30 mouse cellular contexts compared by ENCODE assay signal in the genomic region with DNA sequence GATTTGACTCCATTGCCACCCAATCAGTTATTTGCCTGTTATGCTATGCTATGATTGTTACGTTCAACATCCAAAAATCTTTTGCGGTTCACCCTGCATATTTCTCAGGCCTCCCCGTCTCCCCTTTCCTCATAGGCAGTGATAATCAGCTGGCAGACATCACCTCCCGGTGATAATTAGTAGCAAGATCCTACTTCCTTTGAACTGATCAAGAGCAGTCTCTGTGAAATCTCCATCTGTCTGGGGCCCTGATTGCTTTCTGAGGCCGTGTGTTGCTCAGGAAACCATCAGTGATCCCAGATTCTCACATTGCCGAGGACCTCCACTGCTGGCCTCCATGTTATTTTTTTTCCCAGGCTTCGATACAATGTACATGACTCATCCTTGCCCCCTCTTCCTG. TPM values are rescaled to one million over a fixed set of nuclear protein-coding genes. Genes with fewer than 3 reads are reported as not detected.
DNase-seq lines count a peak whose midpoint lies in the region; ATAC-seq and TF ChIP-seq lines count a peak whose summit lies in the region.
"Had no signal": no experiment of that assay in that cellular context is flagged by ENCODE, and none has a peak within 500 bp of the region (broad histone marks: within the 10 kb centered on the region; RNA-seq: fewer than 3 reads in every experiment).

No protein-coding gene starts in this region.

- H3K27me3 ChIP-seq in cerebellum, adult 2 months (ENCODE audit: control insufficient read depth, insufficient read depth, low read length): no peaks in the 10 kb centered on the region
- H3K27me3 ChIP-seq: embryonic facial prominence, embryonic 13.5 days; forebrain, embryonic 12.5 days; heart, embryonic 12.5 days; hindbrain, embryonic 15.5 days; limb, embryonic 12.5 days; liver, embryonic 15.5 days; stomach, embryonic 15.5 days had no signal

- H3K27ac ChIP-seq in cerebellum, adult 2 months (ENCODE audit: insufficient read depth, low read length): peak overlapping the region; percentile 2; the same call in 1 of the 2 replicates
- H3K27ac ChIP-seq: embryonic facial prominence, embryonic 13.5 days; forebrain, embryonic 12.5 days; heart, adult 2 months; hindbrain, embryonic 15.5 days; limb, embryonic 12.5 days; liver, embryonic 15.5 days; stomach, embryonic 15.5 days had no signal

- TF ChIP-seq CTCF in brain, embryonic 14.5 days (IDR thresholded peaks at IDR 0.05; ENCODE audit: borderline replicate concordance, extremely low read depth, insufficient read depth, insufficient read length): no peak
- TF ChIP-seq CTCF in cerebellum, adult 2 months (IDR thresholded peaks at IDR 0.05; ENCODE audit: borderline replicate concordance, insufficient read depth, low read depth, low read length): no peak

- peak; percentile 54 for DNase-seq in heart, adult 11 months
- DNase-seq in heart, adult 18-20 months: no peak
- peak; percentile 49 for DNase-seq in brain, embryonic 14.5 days (ENCODE audit: low read depth)
- peak; percentile 36 to 71 for DNase-seq in cerebellum, adult 2 months
- DNase-seq in cerebellum, postnatal 14 days: peak; percentile 52 to 67
- no peak for DNase-seq in layer of hippocampus, postnatal 25 days (ENCODE audit: extremely low spot score in 1 of 2, low spot score in 1 of 2)
- no peak for DNase-seq in layer of hippocampus, adult 11-12 months (ENCODE audit: low spot score)
- DNase-seq: adrenal gland, postnatal 25 days; embryo, embryonic 11 days; gastrocnemius, postnatal 25 days; heart, adult 2 months; heart, postnatal 4 days; kidney, adult 2 months; kidney, postnatal 36 days; lung, embryonic 14.5 days; lung, postnatal 14 days; midbrain, embryonic 14.5 days; right cerebral cortex, postnatal 25 days had no signal

- no peak for ATAC-seq in frontal cortex, adult (ENCODE audit: low TSS enrichment)
- ATAC-seq: Patski had no signal

- peaks cover 21% of the 10 kb centered on the region for H3K4me1 ChIP-seq in cerebellum, adult 2 months (ENCODE audit: control insufficient read depth, insufficient read depth, low read length)
- H3K4me1 ChIP-seq: embryonic facial prominence, embryonic 13.5 days; forebrain, embryonic 12.5 days; hindbrain, embryonic 15.5 days; limb, embryonic 12.5 days; liver, embryonic 15.5 days; stomach, embryonic 15.5 days had no signal

- WGBS in cerebellum, adult 2 months: 15% methylated on average over 7 of the region's 7 CpGs

- no peak for TF ChIP-seq POLR2A in brain, embryonic 14.5 days (IDR thresholded peaks at IDR 0.05; ENCODE audit: borderline replicate concordance, extremely low read depth, insufficient read depth, insufficient read length, poor library complexity, severe bottlenecking)
- TF ChIP-seq POLR2A in cerebellum, adult 2 months (IDR thresholded peaks at IDR 0.05; ENCODE audit: borderline replicate concordance, insufficient read depth, low read length): no peak

- H3K4me3 ChIP-seq in cerebellum, adult 2 months (replicated peaks; ENCODE audit: insufficient read depth, low read depth, low read length): no peak overlapping the region
- H3K4me3 ChIP-seq: embryonic facial prominence, embryonic 13.5 days; erythroblast, embryonic 14.5 days; forebrain, embryonic 12.5 days; heart, adult 2 months; heart, embryonic 12.5 days; hindbrain, embryonic 15.5 days; limb, embryonic 12.5 days; liver, embryonic 15.5 days; stomach, embryonic 15.5 days had no signal

RNA-seq across cellular contexts. Expression of a gene that starts 22.5 kb away (rescaled TPM):
- total RNA-seq in heart, adult 18-20 months (2021): 10 to 100 TPM; 15.0 to 16.2 TPM
- polyA plus RNA-seq in brain, embryonic 14.5 days (2012; rRNA removed): 19.2 and 51.7 TPM in 2 replicates
- 236 and 247 TPM in 2 replicates for polyA plus RNA-seq in cerebellum, adult 2 months (2012; rRNA removed)
- 100 to 1,000 TPM; 127 to 132 TPM for total RNA-seq in layer of hippocampus, postnatal 25 days (2021)
- total RNA-seq: neutrophil, adult 5-6 weeks had no signal
- polyA plus RNA-seq: G1E had no signal

Comparison
In these comparisons a context has a peak if more than half of its experiments do, and no peak if none do; other contexts are left out.
1. DNase-seq: peak in heart, adult 11 months (single experiment), brain, embryonic 14.5 days (single experiment), cerebellum, adult 2 months (2 of 2) and cerebellum, postnatal 14 days (2 of 2); none in heart, adult 18-20 months (0 of 2), layer of hippocampus, postnatal 25 days (0 of 2) and layer of hippocampus, adult 11-12 months (single experiment).
2. RNA of a gene that starts 22.5 kb away (total RNA-seq): 127 to 132 TPM in layer of hippocampus, postnatal 25 days; 15.0 to 16.2 TPM in heart, adult 18-20 months; every median in the first group is over 4 times any median in the second.